ENCODE assay signal across 25 mouse cellular contexts in genomic region chr6:142786106-142786505, GRCm38 (mm10). TPM values are rescaled to one million over a fixed set of nuclear protein-coding genes. Genes with fewer than 3 reads are reported as not detected.
"Had no signal": no experiment of that assay in that cellular context is flagged by ENCODE, and none has a peak within 500 bp of the region (broad histone marks: within the 10 kb centered on the region; RNA-seq: fewer than 3 reads in every experiment).

No protein-coding gene starts in this region.

- H3K4me1 ChIP-seq: hindbrain, embryonic 10.5 days; hindbrain, embryonic 12.5 days; intestine, embryonic 15.5 days; limb, embryonic 12.5 days; liver, embryonic 13.5 days had no signal

- H3K4me3 ChIP-seq: gastrocnemius, adult 2 months; heart, embryonic 10.5 days; heart, embryonic 12.5 days; hindbrain, embryonic 10.5 days; hindbrain, embryonic 12.5 days; intestine, embryonic 15.5 days; layer of hippocampus, adult 2 months; left cerebral cortex, adult 2 months; limb, embryonic 10.5 days; limb, embryonic 12.5 days; liver, embryonic 13.5 days had no signal

- ATAC-seq: hindbrain, embryonic 16.5 days; intestine, embryonic 15.5 days had no signal

- H3K9ac ChIP-seq: heart, embryonic 12.5 days; hindbrain, embryonic 12.5 days; hindbrain, embryonic 14.5 days; intestine, embryonic 15.5 days; limb, embryonic 12.5 days; liver, embryonic 13.5 days had no signal

- H3K4me2 ChIP-seq: heart, embryonic 12.5 days; hindbrain, embryonic 12.5 days; hindbrain, embryonic 14.5 days; intestine, embryonic 15.5 days; limb, embryonic 12.5 days; liver, embryonic 11.5 days; liver, embryonic 13.5 days had no signal

- H3K27me3 ChIP-seq: heart, embryonic 12.5 days; hindbrain, embryonic 12.5 days; intestine, embryonic 15.5 days; limb, embryonic 12.5 days; liver, embryonic 13.5 days had no signal

- H3K27ac ChIP-seq: gastrocnemius, adult 2 months; heart, embryonic 10.5 days; hindbrain, embryonic 10.5 days; hindbrain, embryonic 12.5 days; hindbrain, embryonic 14.5 days; intestine, embryonic 15.5 days; layer of hippocampus, adult 2 months; left cerebral cortex, adult 2 months; limb, embryonic 10.5 days; limb, embryonic 12.5 days; liver, embryonic 13.5 days had no signal

- H3K9me3 ChIP-seq: heart, embryonic 10.5 days; hindbrain, embryonic 10.5 days; hindbrain, embryonic 12.5 days; intestine, embryonic 15.5 days; limb, embryonic 10.5 days; limb, embryonic 12.5 days; liver, embryonic 13.5 days had no signal

- DNase-seq: gastrocnemius, adult 2 months; gastrocnemius, postnatal 10 days; gastrocnemius, postnatal 25 days; heart, postnatal 4 days; kidney, postnatal 10 days; liver; liver, embryonic 13.5 days had no signal

- H3K36me3 ChIP-seq: heart, embryonic 10.5 days; heart, embryonic 12.5 days; hindbrain, embryonic 10.5 days; hindbrain, embryonic 12.5 days; intestine, embryonic 15.5 days; limb, embryonic 10.5 days; limb, embryonic 12.5 days; liver, embryonic 13.5 days had no signal

RNA-seq across cellular contexts. Expression of gene Sult6b2, which starts 18.2 kb away (rescaled TPM):
- total RNA-seq: gastrocnemius, adult 2 months; gastrocnemius, postnatal 10 days; gastrocnemius, postnatal 25 days; gastrocnemius, postnatal 4 days; granulocyte monocyte progenitor cell, adult 5-6 weeks; heart, adult 18-20 months; heart, postnatal 10 days; heart, postnatal 4 days; left cerebral cortex, adult 2 months had no signal
- polyA plus RNA-seq: heart, embryonic 10.5 days; hindbrain, embryonic 12.5 days; hindbrain, embryonic 14.5 days; inflammation-experienced regulatory T-cells, adult 6 months; kidney, embryonic 16.5 days; limb, embryonic 10.5 days; limb, embryonic 12.5 days; liver, embryonic 13.5 days had no signal
